ENCODE assay signal across 12 mouse cellular contexts in the genomic region with DNA sequence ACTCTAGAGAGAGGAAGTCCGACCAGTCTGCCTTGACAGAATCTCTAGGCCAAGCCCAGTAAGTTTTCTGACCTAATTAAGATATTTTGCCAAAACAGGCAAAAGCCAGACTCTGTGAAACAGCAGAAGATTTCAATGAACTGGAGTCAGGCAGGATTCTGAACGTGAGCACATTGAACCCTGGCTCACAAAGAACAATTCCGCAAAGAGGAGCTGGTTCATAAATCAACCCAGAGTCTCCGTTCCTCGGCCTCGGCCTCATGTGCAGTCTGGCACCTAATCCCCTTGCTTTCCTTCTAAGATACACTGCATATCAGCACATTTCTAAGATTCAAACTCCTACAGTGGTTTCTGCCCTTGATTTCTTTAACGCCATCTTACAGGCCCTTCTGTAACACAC.
A peak's percentile ranks its signal among the peaks of the same experiment; 100 is the strongest.
DNase-seq lines count a peak whose midpoint lies in the region; ATAC-seq and TF ChIP-seq lines count a peak whose summit lies in the region.
"Had no signal": no experiment of that assay in that cellular context is flagged by ENCODE, and none has a peak within 500 bp of the region (broad histone marks: within the 10 kb centered on the region; RNA-seq: fewer than 3 reads in every experiment).

No protein-coding gene starts in this region.

- no peak overlapping the region for H3K4me2 ChIP-seq in forebrain, embryonic 12.5 days
- H3K4me2 ChIP-seq in forebrain, embryonic 11.5 days (ENCODE audit: low read depth, low read length, severe bottlenecking): no peak overlapping the region
- no peak overlapping the region for H3K4me2 ChIP-seq in lung, embryonic 14.5 days
- H3K4me2 ChIP-seq: embryonic facial prominence, embryonic 13.5 days; intestine, embryonic 15.5 days; midbrain, embryonic 12.5 days had no signal

- H3K27me3 ChIP-seq in forebrain, embryonic 12.5 days: no peaks in the 10 kb centered on the region
- H3K27me3 ChIP-seq in forebrain, embryonic 11.5 days (ENCODE audit: control insufficient read depth, insufficient read depth, low read length): no peaks in the 10 kb centered on the region
- H3K27me3 ChIP-seq in lung, embryonic 14.5 days (ENCODE audit: insufficient read depth, low read length): no peaks in the 10 kb centered on the region
- H3K27me3 ChIP-seq: embryonic facial prominence, embryonic 13.5 days; intestine, embryonic 15.5 days; midbrain, embryonic 12.5 days had no signal

- H3K4me1 ChIP-seq in forebrain, embryonic 12.5 days: no peaks in the 10 kb centered on the region; the same call in 1 of the 2 replicates
- H3K4me1 ChIP-seq in forebrain, embryonic 11.5 days (replicated peaks; ENCODE audit: control insufficient read depth, insufficient read depth, low read length): 0 out of 2 replicates have a peak, but pooled peaks cover 2% of the 10 kb centered on the region
- H3K4me1 ChIP-seq in lung, embryonic 14.5 days (ENCODE audit: insufficient read depth): no peaks in the 10 kb centered on the region
- H3K4me1 ChIP-seq: intestine, embryonic 15.5 days had no signal

- no peak for ATAC-seq in forebrain, embryonic 12.5 days (ENCODE audit: low FRiP score)
- no peak for ATAC-seq in forebrain, embryonic 11.5 days (replicated peaks; ENCODE audit: low FRiP score)
- no peak for ATAC-seq in lung, embryonic 14.5 days (ENCODE audit: insufficient read depth)
- ATAC-seq: intestine, embryonic 15.5 days had no signal

- peak overlapping the region; percentile 61 for H3K27ac ChIP-seq in forebrain, embryonic 12.5 days
- no peak overlapping the region for H3K27ac ChIP-seq in forebrain, embryonic 11.5 days (ENCODE audit: low read depth, low read length)
- H3K27ac ChIP-seq in lung, embryonic 14.5 days (ENCODE audit: low read depth): no peak overlapping the region
- H3K27ac ChIP-seq: embryonic facial prominence, embryonic 13.5 days; intestine, embryonic 15.5 days; midbrain, embryonic 12.5 days had no signal

- no peak for DNase-seq in forebrain, embryonic 11.5 days (ENCODE audit: low spot score)
- DNase-seq in lung, embryonic 14.5 days: peak; percentile 41
- DNase-seq in lung, postnatal 25 days (ENCODE audit: low spot score): no peak
- peak; percentile 56 for DNase-seq in kidney, adult 9 months
- DNase-seq in mesoderm, embryonic 11.5 days (ENCODE audit: low read depth, low spot score): peak; percentile 45
- DNase-seq in cerebellum, adult 11 months: no peak
- DNase-seq in cerebellum, adult 8-10 months: no peak
- DNase-seq: cerebellum, adult 2 months had no signal

- no peak for TF ChIP-seq CTCF in lung, embryonic 14.5 days (IDR thresholded peaks at IDR 0.05; ENCODE audit: low read depth)

- H3K9ac ChIP-seq in forebrain, embryonic 12.5 days: no peak overlapping the region
- H3K9ac ChIP-seq in forebrain, embryonic 11.5 days (ENCODE audit: low read length): no peak overlapping the region
- H3K9ac ChIP-seq in lung, embryonic 14.5 days: no peak overlapping the region
- H3K9ac ChIP-seq: embryonic facial prominence, embryonic 13.5 days; intestine, embryonic 15.5 days; midbrain, embryonic 12.5 days had no signal

- H3K9me3 ChIP-seq in forebrain, embryonic 12.5 days: no peaks in the 10 kb centered on the region
- H3K9me3 ChIP-seq in forebrain, embryonic 11.5 days (ENCODE audit: control insufficient read depth, low read length): no peaks in the 10 kb centered on the region
- H3K9me3 ChIP-seq in lung, embryonic 14.5 days (ENCODE audit: low read depth, low read length): no peaks in the 10 kb centered on the region
- H3K9me3 ChIP-seq: embryonic facial prominence, embryonic 13.5 days; intestine, embryonic 15.5 days; midbrain, embryonic 12.5 days had no signal

- H3K36me3 ChIP-seq in forebrain, embryonic 12.5 days (replicated peaks): no peaks in the 10 kb centered on the region
- no peaks in the 10 kb centered on the region for H3K36me3 ChIP-seq in forebrain, embryonic 11.5 days (ENCODE audit: control insufficient read depth, insufficient read depth, low read length)
- no peaks in the 10 kb centered on the region for H3K36me3 ChIP-seq in lung, embryonic 14.5 days (ENCODE audit: insufficient read depth)
- H3K36me3 ChIP-seq: embryonic facial prominence, embryonic 13.5 days; intestine, embryonic 15.5 days; midbrain, embryonic 12.5 days had no signal

- WGBS in forebrain, embryonic 12.5 days: 68% methylated on average over 7 of the region's 7 CpGs
- 83% methylated on average over 7 of the region's 7 CpGs for WGBS in forebrain, embryonic 11.5 days
- WGBS in lung, embryonic 14.5 days: 49% methylated on average over 7 of the region's 7 CpGs

- no peak overlapping the region for H3K4me3 ChIP-seq in forebrain, embryonic 12.5 days (replicated peaks)
- no peak overlapping the region for H3K4me3 ChIP-seq in forebrain, embryonic 11.5 days (ENCODE audit: low read depth, low read length)
- H3K4me3 ChIP-seq in lung, embryonic 14.5 days (ENCODE audit: low read depth, low read length): no peak overlapping the region
- H3K4me3 ChIP-seq: embryonic facial prominence, embryonic 13.5 days; intestine, embryonic 15.5 days; midbrain, embryonic 12.5 days had no signal

Comparison
In these comparisons a context has a peak if more than half of its experiments do, and no peak if none do; other contexts are left out.
1. DNase-seq: peak in lung, embryonic 14.5 days (single experiment), kidney, adult 9 months (single experiment) and mesoderm, embryonic 11.5 days (single experiment); none in forebrain, embryonic 11.5 days (single experiment), lung, postnatal 25 days (single experiment), cerebellum, adult 11 months (single experiment) and cerebellum, adult 8-10 months (single experiment).